11 mouse cellular contexts compared by ENCODE assay signal in genomic region chr11:34008214-34008613, GRCm38 (mm10). TPM values are rescaled to one million over a fixed set of nuclear protein-coding genes. Genes with fewer than 3 reads are reported as not detected.
A peak's percentile ranks its signal among the peaks of the same experiment; 100 is the strongest.
DNase-seq lines count a peak whose midpoint lies in the region; ATAC-seq and TF ChIP-seq lines count a peak whose summit lies in the region.
"Had no signal": no experiment of that assay in that cellular context is flagged by ENCODE, and none has a peak within 500 bp of the region (broad histone marks: within the 10 kb centered on the region; RNA-seq: fewer than 3 reads in every experiment).

No protein-coding gene starts in this region.

- no peaks in the 10 kb centered on the region for H3K27me3 ChIP-seq in midbrain, embryonic 13.5 days
- no peaks in the 10 kb centered on the region for H3K27me3 ChIP-seq in midbrain, embryonic 16.5 days (ENCODE audit: control insufficient read depth, insufficient read depth, low read depth, low read length)
- no peaks in the 10 kb centered on the region for H3K27me3 ChIP-seq in limb, embryonic 10.5 days (ENCODE audit: low read depth, poor library complexity, severe bottlenecking)
- no peaks in the 10 kb centered on the region for H3K27me3 ChIP-seq in myocyte (ENCODE audit: control insufficient read depth, insufficient read depth, insufficient read length)
- H3K27me3 ChIP-seq: heart, embryonic 12.5 days; neural tube, embryonic 12.5 days had no signal

- 0 out of 2 replicates have a peak, but pooled peaks have one; percentile 12 for ATAC-seq in midbrain, embryonic 13.5 days
- no peak for ATAC-seq in midbrain, embryonic 16.5 days
- ATAC-seq in cerebellum, adult (ENCODE audit: insufficient number of reproducible peaks, low FRiP score, low TSS enrichment) = no peak

- TF ChIP-seq POLR2A in myocyte (IDR thresholded peaks at IDR 0.05; ENCODE audit: insufficient read length, low read depth) = no peak

- H3K4me1 ChIP-seq in midbrain, embryonic 13.5 days (replicated peaks) = no peaks in the 10 kb centered on the region
- 0 out of 2 replicates have a peak, but pooled peaks cover 2% of the 10 kb centered on the region for H3K4me1 ChIP-seq in midbrain, embryonic 16.5 days (ENCODE audit: control insufficient read depth, insufficient read depth, low read length)
- peaks cover 13% of the 10 kb centered on the region; the same call in 1 of the 2 replicates for H3K4me1 ChIP-seq in limb, embryonic 10.5 days
- H3K4me1 ChIP-seq: neural tube, embryonic 12.5 days had no signal

- no peak for DNase-seq in limb, embryonic 10.5 days (ENCODE audit: low spot score)
- peak; percentile 67 for DNase-seq in thymus, postnatal 4 days
- no peak for DNase-seq in gastrocnemius, postnatal 10 days
- DNase-seq in ovary, postnatal 10 days (ENCODE audit: low spot score) = no peak

- WGBS in midbrain, embryonic 13.5 days = 86% methylated on average over 11 of the region's 11 CpGs
- 89% methylated on average over 11 of the region's 11 CpGs for WGBS in midbrain, embryonic 16.5 days
- 86% methylated on average over 11 of the region's 11 CpGs for WGBS in limb, embryonic 10.5 days

- no peak overlapping the region for H3ac ChIP-seq in myocyte (ENCODE audit: control insufficient read depth, insufficient read length)

- no peak overlapping the region for H3K4me3 ChIP-seq in midbrain, embryonic 13.5 days (replicated peaks)
- H3K4me3 ChIP-seq in midbrain, embryonic 16.5 days (ENCODE audit: low read depth, low read length) = no peak overlapping the region
- H3K4me3 ChIP-seq in limb, embryonic 10.5 days = no peak overlapping the region
- no peak overlapping the region for H3K4me3 ChIP-seq in myocyte
- H3K4me3 ChIP-seq: heart, embryonic 12.5 days; neural tube, embryonic 12.5 days had no signal

- no peaks in the 10 kb centered on the region for H3K9me3 ChIP-seq in midbrain, embryonic 13.5 days
- H3K9me3 ChIP-seq in midbrain, embryonic 16.5 days (replicated peaks; ENCODE audit: control insufficient read depth, low read length, poor library complexity, severe bottlenecking) = no peaks in the 10 kb centered on the region
- no peaks in the 10 kb centered on the region for H3K9me3 ChIP-seq in limb, embryonic 10.5 days (replicated peaks)
- H3K9me3 ChIP-seq: heart, embryonic 12.5 days; neural tube, embryonic 12.5 days had no signal

- no peak overlapping the region for H3K4me2 ChIP-seq in midbrain, embryonic 13.5 days (replicated peaks)
- H3K4me2 ChIP-seq in midbrain, embryonic 16.5 days (ENCODE audit: low read length) = no peak overlapping the region
- peak overlapping the region; percentile 18 for H3K4me2 ChIP-seq in myocyte (ENCODE audit: low read depth)
- H3K4me2 ChIP-seq: heart, embryonic 12.5 days; neural tube, embryonic 12.5 days had no signal

- H3K27ac ChIP-seq in midbrain, embryonic 13.5 days = no peak overlapping the region
- H3K27ac ChIP-seq in midbrain, embryonic 16.5 days (ENCODE audit: low read length) = no peak overlapping the region
- H3K27ac ChIP-seq in limb, embryonic 10.5 days = peak overlapping the region; percentile 77
- H3K27ac ChIP-seq: neural tube, embryonic 12.5 days had no signal

- no peak overlapping the region for H3K9ac ChIP-seq in midbrain, embryonic 13.5 days (replicated peaks)
- H3K9ac ChIP-seq in midbrain, embryonic 16.5 days (ENCODE audit: low read depth, low read length) = no peak overlapping the region
- H3K9ac ChIP-seq: heart, embryonic 12.5 days; neural tube, embryonic 12.5 days had no signal

- H3K36me3 ChIP-seq in midbrain, embryonic 13.5 days = no peaks in the 10 kb centered on the region
- no peaks in the 10 kb centered on the region for H3K36me3 ChIP-seq in midbrain, embryonic 16.5 days (ENCODE audit: control insufficient read depth, insufficient read depth, low read length)
- no peaks in the 10 kb centered on the region for H3K36me3 ChIP-seq in limb, embryonic 10.5 days
- H3K36me3 ChIP-seq in myocyte (ENCODE audit: control insufficient read depth, insufficient read depth) = no peaks in the 10 kb centered on the region
- H3K36me3 ChIP-seq: heart, embryonic 12.5 days; neural tube, embryonic 12.5 days had no signal

- no peaks in the 10 kb centered on the region for H3K79me2 ChIP-seq in myocyte (ENCODE audit: control insufficient read depth, insufficient read depth)

TF ChIP-seq in myocyte, 11 proteins besides CTCF, POLR2A, EP300 and RAD21:
- TF ChIP-seq E2F4 (IDR thresholded peaks at IDR 0.05; ENCODE audit: insufficient read depth) (no peak), MYOD1 (IDR thresholded peaks at IDR 0.05; ENCODE audit: control insufficient read depth in 1 of 3, insufficient read length in 2 of 3, low read depth in 2 of 3) (no peak), TCF12 (IDR thresholded peaks at IDR 0.05; ENCODE audit: insufficient read depth, poor library complexity, severe bottlenecking) (no peak), MAX (IDR thresholded peaks at IDR 0.05; ENCODE audit: low read depth) (no peak), TCF3 (IDR thresholded peaks at IDR 0.05; ENCODE audit: insufficient read length, low read depth) (no peak), MYOG (IDR thresholded peaks at IDR 0.05; ENCODE audit: control insufficient read depth in 1 of 3, insufficient read depth in 1 of 3, insufficient read length in 2 of 3, low read depth in 2 of 3) (no peak)

RNA-seq across cellular contexts. Expression of gene Kcnip1, which starts 15.3 kb away (rescaled TPM):
- 41.6 and 45.9 TPM in 2 replicates for polyA plus RNA-seq in midbrain, embryonic 13.5 days (2015; fragmentation: Nextera tagmentation; extraction: Ambion mirVana)
- 107 and 112 TPM in 2 replicates for polyA plus RNA-seq in midbrain, embryonic 16.5 days (2015; fragmentation: Nextera tagmentation; extraction: Ambion mirVana)
- 0.74 and 0.94 TPM in 2 replicates for polyA plus RNA-seq in limb, embryonic 10.5 days (2016; fragmentation: Nextera tagmentation; extraction: Ambion mirVana)
- not detected for polyA plus RNA-seq in myocyte (2012; fragmentation: generic; extraction: Trizol)
- total RNA-seq in gastrocnemius, postnatal 10 days (2021) = under 1 TPM; 0.14 to 0.18 TPM
- polyA plus RNA-seq: activated CD4-positive, CD25-positive, alpha-beta regulatory T cell, adult 4 months had no signal

RNA-seq across cellular contexts. Expression of gene Lcp2, which starts 38.5 kb away (rescaled TPM):
- polyA plus RNA-seq in midbrain, embryonic 13.5 days (2015; fragmentation: Nextera tagmentation; extraction: Ambion mirVana) = 1.2 and 1.5 TPM in 2 replicates
- 2.5 and 3.2 TPM in 2 replicates for polyA plus RNA-seq in midbrain, embryonic 16.5 days (2015; fragmentation: Nextera tagmentation; extraction: Ambion mirVana)
- polyA plus RNA-seq in limb, embryonic 10.5 days (2016; fragmentation: Nextera tagmentation; extraction: Ambion mirVana) = 1.0 and 1.2 TPM in 2 replicates
- polyA plus RNA-seq in myocyte (2012; fragmentation: generic; extraction: Trizol) = 0.07 TPM
- total RNA-seq in gastrocnemius, postnatal 10 days (2021) = 1 to 10 TPM; 1.5 to 2.6 TPM

RNA-seq across cellular contexts. Expression of gene Kcnmb1, which starts 45.4 kb away (rescaled TPM):
- polyA plus RNA-seq in midbrain, embryonic 13.5 days (2015; fragmentation: Nextera tagmentation; extraction: Ambion mirVana) = 0.19 TPM in 2 replicates
- polyA plus RNA-seq in midbrain, embryonic 16.5 days (2015; fragmentation: Nextera tagmentation; extraction: Ambion mirVana) = 0.20 TPM in 2 replicates
- polyA plus RNA-seq in limb, embryonic 10.5 days (2016; fragmentation: Nextera tagmentation; extraction: Ambion mirVana) = 0.10 TPM in 2 replicates
- 0.07 TPM for polyA plus RNA-seq in myocyte (2012; fragmentation: generic; extraction: Trizol)
- under 1 TPM; 0.19 to 0.20 TPM for total RNA-seq in gastrocnemius, postnatal 10 days (2021)

Comparison
In these comparisons a context has a peak if more than half of its experiments do, and no peak if none do; other contexts are left out.
1. RNA of gene Kcnip1, which starts 15.3 kb away (polyA plus RNA-seq): 107 to 112 TPM in midbrain, embryonic 16.5 days and 41.6 to 45.9 TPM in midbrain, embryonic 13.5 days; 0.74 to 0.94 TPM in limb, embryonic 10.5 days and not detected in myocyte (single experiment); every median in the first group is over 10 times any median in the second.